Mouse (Mus musculus) liver, postnatal 0 days (tissue): ENCODE measurements around the gene Clpb.

Experiments used
- CTCF ChIP-seq: sonication (generic); IDR thresholded peaks from 2 replicates; pipeline ENCODE4 v1.5.1; 2016; ENCODE audit warnings: antibody characterized with exemption, low read depth
- EP300 ChIP-seq: IDR thresholded peaks from 2 replicates; pipeline ENCODE4 v1.6.1; 2016; ENCODE audit warnings: antibody characterized with exemption, low read depth, mild to moderate bottlenecking

GRCm38 (mm10) chr7:101732096-101732495 is 68.7 kb downstream of the Clpb start:
- TF ChIP-seq CTCF (no peak), EP300 (no peak)
